Mouse (Mus musculus) thymus, adult 18-20 months (tissue): ENCODE measurements around the gene Tmem86b.
A peak's percentile ranks its signal among the peaks of the same experiment; 100 is the strongest.

Source experiments
- DNase-seq, 2 experiments: peaks; one replicate each; pipeline ENCODE4 v3.0.0; 2022; ENCODE audit warnings: mixed read lengths in 2 of 2

Tmem86b gene

GRCm38 (mm10) chr7:4631031-4631430 is at the start of gene Tmem86b:
Tmem86b (minus strand) TSS chr7:4631422.
- DNase-seq = no peak

DNA sequence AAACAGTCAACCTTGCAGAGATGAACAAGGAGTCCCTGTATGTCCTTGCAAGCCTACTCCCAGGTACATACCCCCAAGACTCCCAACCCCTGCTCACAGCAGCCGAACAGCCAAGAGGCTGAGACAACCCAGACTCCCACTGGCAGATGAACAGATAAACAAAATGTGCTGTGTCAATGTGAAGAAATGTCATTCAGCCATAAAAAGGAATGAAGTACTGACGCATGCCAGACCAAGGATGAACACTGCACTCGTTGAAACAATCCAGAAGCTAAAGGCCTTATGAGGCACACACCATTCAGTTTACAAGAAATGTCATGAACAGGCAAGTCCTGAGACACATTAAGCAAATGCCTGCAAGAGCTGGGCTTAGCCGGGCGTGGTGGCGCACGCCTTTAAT is 44.0 kb upstream of the Tmem86b start:
- DNase-seq = no peak

DNA sequence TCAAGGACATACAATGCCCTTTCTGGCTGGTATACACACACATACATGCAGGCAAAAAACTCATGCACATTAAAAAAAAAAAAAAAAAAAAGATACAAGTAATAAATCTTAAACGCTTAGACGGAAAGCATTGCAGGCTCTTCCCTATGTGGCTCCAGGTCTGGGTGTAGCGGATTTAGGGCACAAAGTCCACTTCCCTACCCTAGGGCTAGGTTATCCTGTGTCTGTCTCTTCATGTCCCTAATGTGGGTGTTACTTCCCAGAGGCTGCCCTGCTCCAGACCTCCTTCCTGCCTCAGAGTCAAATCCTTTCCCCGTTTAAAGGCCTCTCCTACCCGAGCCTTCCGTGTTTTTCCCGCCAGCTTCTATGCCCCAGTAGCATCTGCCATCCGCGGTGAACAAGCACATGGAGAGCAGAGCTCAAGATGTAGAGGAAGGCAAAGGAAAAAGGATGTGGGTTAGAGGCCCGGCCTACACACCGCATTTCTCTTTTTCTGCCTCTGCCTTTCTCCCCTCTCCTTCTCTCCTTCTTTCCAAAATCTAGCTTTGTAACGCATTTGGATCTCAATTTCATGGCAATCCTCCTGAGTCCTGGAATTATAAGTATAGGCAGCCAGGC is 43.0 kb upstream of the Tmem86b start:
- no peak for DNase-seq

GRCm38 (mm10) chr7:4671956-4672355 is 40.7 kb upstream of the Tmem86b start:
- DNase-seq = no peak

GRCm38 (mm10) chr7:4670655-4671255 is 39.5 kb upstream of the Tmem86b start:
- DNase-seq = no peak

DNA sequence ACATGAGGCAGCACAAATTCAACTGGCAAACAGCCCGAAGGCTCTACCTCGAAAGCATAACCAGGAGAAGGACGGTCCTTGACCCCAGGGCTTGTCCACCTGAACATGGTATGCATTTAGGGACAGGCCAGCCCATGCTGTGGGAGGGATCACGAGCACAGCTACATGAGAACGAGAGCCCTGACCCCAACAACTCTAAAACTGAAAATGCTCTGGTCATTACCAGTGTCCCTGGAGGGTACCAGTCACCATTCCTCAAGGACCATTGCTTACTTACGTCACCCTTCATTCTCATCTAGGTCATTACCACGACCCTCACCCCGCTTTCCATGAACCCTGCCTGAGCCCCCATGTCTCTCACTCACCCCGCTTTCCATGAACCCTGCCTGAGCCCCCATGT is 37.9 kb upstream of the Tmem86b start:
- no peak for DNase-seq

- DNase-seq = no peak
These were observed 37.3 kb upstream of the Tmem86b start for GRCm38 (mm10) chr7:4668506-4668905.

DNA sequence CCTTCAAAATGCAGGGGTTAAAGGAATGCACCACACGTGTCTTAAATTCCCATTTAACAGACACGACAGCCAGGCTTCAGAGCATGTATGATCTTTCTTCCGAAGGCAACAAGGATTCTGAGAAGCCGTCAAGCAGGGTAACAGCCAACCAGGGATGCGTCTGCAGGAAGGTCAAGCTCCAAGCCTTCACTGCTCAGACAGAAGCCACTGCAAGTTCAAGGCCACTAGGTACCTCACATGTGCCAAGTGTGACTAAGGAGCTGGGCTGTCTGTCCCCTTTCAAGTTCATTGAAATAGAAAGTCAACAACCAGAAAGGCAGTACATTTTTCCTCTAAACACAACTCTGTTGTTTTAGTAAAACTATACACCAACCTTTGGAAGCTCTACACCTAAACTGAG is 35.6 kb upstream of the Tmem86b start:
- no peak for DNase-seq

GRCm38 (mm10) chr7:4663742-4664141 is 32.5 kb upstream of the Tmem86b start:
- no peak for DNase-seq

DNA sequence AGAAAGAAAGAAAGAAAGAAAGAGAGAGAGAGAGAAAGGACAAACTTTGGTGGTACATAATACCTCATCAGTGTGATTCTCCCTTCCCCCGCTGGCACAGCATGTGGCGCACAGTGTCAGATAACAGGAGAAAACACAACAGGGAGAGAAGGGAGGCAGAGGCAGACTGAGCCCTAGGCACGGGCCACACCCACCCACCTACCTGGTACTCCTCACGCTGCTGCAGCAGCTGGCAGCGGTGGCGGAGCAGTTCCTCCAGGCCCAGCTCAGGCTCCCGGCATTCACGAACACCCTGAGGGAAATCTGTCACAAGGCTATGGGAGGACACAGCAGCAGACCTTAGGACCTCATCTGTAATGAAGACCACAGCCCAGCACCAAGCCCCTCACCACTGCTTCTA is 32.0 kb upstream of the Tmem86b start:
- DNase-seq = no peak

DNA sequence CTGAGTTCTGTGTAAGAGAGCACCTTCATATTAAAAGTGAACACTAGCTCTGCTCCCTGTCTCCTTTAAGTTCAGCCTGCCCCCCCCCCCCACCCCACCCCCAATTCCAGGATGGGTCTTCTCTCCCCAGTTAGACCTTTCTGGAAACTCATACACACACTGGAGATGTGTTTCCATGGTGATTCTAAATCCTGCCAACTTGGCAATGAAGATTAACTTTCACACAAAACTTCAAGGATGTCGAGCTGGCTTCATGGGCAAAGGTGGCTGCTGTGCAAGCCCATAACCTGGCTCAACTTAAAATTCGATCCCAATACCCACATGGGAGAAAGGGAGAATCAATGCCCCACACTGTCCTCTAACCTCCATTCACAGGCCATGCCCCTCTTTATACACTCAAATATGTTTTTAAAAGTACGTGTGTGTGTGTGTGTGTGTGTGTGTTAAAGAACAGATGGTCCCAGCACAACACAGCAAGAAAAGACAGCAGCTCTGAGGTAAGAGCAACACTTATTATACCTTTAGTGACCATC is 28.8 kb upstream of the Tmem86b start:
- no peak for DNase-seq

DNA sequence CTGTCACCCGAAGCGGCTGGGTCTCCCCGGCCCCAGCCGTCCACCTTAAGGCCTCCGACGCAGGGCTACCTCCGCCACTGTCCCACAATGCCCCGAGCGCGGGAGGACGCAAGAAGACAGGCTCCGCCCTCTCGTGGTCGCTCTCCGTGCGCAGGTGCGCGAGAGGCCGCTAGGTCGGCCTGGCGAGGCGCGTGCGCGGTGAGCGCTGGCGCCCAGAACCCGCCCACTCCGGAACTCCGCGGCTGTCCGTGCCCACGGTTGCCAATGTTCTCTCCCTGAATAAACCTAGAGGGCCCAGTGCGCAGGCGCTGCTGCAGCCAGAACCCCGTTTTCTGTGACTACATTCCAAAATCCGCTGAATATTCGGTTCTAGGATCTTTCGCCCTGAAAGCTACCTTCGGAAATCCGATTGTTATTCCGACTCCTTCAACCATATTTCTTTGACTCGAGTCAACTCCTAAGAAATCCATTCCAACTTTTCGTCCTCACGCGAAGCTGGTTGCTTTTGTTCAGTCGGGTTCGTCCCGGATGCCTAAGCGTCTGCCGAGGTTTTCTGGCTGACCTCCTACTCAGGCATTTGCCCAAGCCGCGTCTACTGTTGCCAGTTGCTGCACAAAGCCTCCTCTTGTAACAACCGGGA is 27.8 kb upstream of the Tmem86b start, which contains the start of gene Ppp6r1:
Gene Ppp6r1 (minus strand): TSS at position 108 of the 640 bp plus-strand sequence.
- DNase-seq = peak; percentile 96 to 97

GRCm38 (mm10) chr7:4658128-4658907 is 27.1 kb upstream of the Tmem86b start:
- peak in 1 of 2 experiments; percentile 54 for DNase-seq

DNA sequence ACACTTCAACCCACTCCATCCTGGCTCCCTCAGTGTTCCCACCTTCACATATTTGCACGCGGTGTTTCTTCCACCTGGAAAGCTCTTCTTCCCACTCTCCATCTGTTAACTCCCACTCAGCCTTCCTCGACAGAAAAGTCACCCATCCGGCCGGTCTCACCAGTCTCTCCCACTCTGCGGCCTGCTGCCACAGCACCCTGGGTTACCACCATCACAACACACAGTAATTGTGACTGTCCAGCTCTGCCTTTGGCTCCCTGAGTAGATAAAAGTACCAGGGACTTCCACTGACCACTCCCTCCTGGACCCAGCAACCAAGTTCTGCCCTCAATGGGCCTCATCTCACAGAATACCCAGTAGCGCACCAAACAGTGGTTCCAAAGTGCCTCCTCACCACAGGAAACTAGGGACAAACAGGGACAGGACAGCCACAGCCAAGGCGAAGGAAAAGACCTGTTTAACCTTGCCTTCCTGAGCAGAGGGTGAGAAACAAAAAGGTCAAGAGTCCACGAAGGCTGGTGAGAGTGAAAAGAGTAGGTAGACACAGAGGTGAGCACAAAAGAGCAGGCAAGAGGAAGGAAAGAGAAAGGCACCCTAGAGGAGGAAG is 26.4 kb upstream of the Tmem86b start:
- DNase-seq = no peak

DNA sequence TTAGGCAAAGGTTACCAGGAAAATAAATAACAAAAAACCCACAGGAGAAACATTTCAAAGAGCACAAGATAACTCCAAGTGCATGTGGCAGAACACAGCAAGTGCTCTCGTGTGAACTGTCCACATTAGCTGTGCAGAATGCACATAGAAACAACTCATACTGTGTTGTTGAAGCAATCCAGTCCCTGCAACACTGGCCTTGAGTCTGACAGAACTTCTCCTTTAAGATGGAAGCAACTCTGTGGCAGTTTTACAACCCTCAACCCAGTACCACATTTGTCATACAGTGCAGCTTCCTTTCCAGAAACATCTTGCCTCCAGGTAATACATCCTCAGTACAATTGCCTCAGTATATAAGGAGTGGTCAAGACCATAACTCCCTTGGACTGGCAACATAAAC is 25.6 kb upstream of the Tmem86b start:
- DNase-seq = no peak

- DNase-seq = no peak
These were observed 24.7 kb upstream of the Tmem86b start for GRCm38 (mm10) chr7:4655916-4656315.

DNA sequence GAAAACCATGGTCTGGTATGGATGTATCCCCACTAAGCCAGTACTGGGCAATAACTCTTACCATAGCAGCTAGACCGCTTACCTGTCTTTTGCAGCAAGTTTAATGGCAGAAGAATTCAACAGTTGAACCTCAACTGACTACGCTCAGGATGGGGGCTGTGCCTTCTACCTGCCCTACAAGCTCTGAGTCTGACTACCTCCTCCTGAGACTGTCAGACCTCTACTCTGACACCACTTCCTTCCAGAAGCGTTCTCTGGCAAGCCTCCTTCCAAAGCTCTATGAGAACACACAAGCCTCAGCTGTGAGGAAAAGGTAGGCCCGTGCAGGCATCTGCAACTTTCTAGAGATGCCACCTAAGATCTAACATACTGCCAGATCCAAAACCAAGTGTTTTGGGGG is 24.2 kb upstream of the Tmem86b start:
- DNase-seq = peak in 1 of 2 experiments; percentile 65

DNA sequence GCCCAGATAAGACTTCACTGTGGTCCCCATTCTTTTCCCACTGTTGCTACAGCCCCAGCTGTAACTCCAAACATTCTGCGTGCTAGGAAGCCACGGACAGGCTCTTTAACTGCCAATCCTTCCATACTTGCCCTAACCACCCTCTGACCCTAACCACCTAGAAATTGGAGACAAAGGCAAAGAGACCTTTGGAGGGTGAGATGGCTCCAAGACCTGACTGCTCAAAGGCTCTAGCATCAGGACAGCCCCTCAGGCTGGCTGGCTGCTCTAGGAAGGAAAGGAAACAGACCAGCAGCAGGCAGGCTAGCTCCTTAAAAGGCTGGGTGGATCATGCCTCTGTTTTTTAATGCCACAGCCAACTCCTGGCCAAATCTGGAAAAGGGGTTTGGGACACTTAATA is 23.0 kb upstream of the Tmem86b start:
- DNase-seq = no peak

- peak; percentile 57 to 82 for DNase-seq
These were observed 22.6 kb upstream of the Tmem86b start for GRCm38 (mm10) chr7:4653780-4654179.

- DNase-seq = no peak
These were observed 22.1 kb upstream of the Tmem86b start for GRCm38 (mm10) chr7:4653351-4653750.

DNA sequence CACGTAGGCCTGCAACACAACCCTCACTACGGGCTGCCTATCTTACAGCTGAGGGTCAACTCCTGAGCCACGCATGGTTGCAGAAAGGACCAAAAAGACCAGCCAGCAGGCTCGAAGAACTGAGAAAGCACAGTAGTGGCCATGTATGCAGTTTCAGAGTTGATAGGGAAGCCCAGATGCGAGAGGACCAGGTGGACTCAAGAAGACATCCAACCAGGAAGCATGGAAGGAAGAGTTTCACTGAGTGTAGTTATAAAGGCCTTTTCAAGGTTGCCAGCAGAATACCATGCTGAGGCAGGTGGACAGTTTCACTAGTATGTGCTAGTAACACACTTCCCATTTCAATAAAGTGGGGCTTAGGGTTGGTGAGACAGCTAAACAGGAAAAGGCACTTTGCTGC is 21.5 kb upstream of the Tmem86b start:
- DNase-seq = no peak

GRCm38 (mm10) chr7:4651581-4651980 is 20.4 kb upstream of the Tmem86b start:
- peak in 1 of 2 experiments; percentile 59 for DNase-seq

- no peak for DNase-seq
These were observed 16.8 kb upstream of the Tmem86b start for GRCm38 (mm10) chr7:4647992-4648391.
